Mouse (Mus musculus) bone marrow macrophage, adult 2 months (primary cell): ENCODE results near the gene Lactbl1.

Experiments used
- CTCF ChIP-seq: IDR thresholded peaks from 2 replicates; pipeline ENCODE4 v1.5.1; 2012; ENCODE audit warnings: low read depth, mild to moderate bottlenecking, low read length, moderate library complexity
- POLR2A ChIP-seq: IDR thresholded peaks from 2 replicates; pipeline ENCODE4 v1.6.1; 2012; ENCODE audit warnings: mild to moderate bottlenecking, low read depth, low read length, borderline replicate concordance

DNA sequence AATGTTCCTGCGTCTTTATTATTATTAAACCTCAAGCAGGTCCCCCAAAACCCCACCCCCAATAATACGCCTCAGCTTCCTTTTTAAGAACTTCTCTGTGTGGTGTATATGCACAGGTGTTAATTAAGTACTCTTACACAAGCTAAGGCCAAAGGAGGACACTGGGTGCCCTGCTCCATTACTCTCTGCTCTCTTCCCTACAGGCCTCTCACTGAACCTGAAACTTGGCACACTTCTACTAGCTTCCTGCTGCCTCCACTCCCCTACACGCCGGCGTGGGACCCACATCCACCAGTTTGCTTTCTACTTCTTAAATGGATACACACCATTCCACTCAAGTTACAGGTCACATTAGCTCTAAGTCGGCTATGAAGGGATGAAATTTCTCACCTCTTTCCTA lies 27.2 kb upstream of the Lactbl1 start:
- no peak for TF ChIP-seq CTCF
- no peak for TF ChIP-seq POLR2A
